Mouse (Mus musculus): ENCODE results near the gene Uqcr10. TPM values are rescaled to one million over a fixed set of nuclear protein-coding genes. Genes with fewer than 3 reads are reported as not detected.
A peak's percentile ranks its signal among the peaks of the same experiment; 100 is the strongest.

Gene Uqcr10
- polyA plus RNA-seq, 2 experiments, result 756 to 868 TPM

DNA sequence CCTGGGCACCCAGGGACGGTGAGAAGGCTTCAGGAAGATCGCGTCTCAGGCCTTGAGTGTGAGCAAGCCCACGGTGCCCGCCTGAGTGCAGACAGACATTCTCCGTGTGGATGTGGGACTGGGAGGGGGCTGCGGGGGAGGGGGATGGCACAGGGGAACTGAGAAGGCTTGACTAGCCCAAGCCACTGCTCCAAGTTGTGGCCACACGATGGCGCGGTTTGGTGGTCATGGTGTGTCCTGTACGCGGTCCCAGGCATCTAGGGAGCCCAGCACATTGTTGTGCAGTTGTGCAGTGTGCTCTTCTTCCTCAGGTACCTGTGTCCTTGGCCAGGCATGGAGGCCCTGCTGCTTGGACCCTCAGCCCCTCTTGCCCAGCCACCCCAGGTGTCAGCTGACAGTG is 30.0 kb upstream of the Uqcr10 start:
- Histone ChIP-seq H3K4me1 (ENCODE audit: control insufficient read depth, insufficient read depth, low read length) (no peaks in the 10 kb centered on the region), H3K27ac (replicated peaks; ENCODE audit: low read depth, low read length) (no peak overlapping the region), H3K4me3 (replicated peaks; ENCODE audit: low read length) (no peak overlapping the region), H3K9ac (ENCODE audit: low read depth, low read length, severe bottlenecking) (no peak overlapping the region), H3K36me3 (ENCODE audit: control insufficient read depth, insufficient read depth, low read length) (peaks cover 17% of the 10 kb centered on the region), H3K27me3 (ENCODE audit: control insufficient read depth, insufficient read depth, low read length) (no peaks in the 10 kb centered on the region), H3K4me2 (replicated peaks; ENCODE audit: low read depth, low read length, severe bottlenecking) (no peak overlapping the region), H3K9me3 (ENCODE audit: control insufficient read depth, low read length) (no peaks in the 10 kb centered on the region)
- 46% methylated on average over 12 of the region's 12 CpGs for WGBS
- no peak for TF ChIP-seq POLR2A (IDR thresholded peaks at IDR 0.05; ENCODE audit: borderline replicate concordance, extremely low read depth, insufficient read depth, insufficient read length)
- ATAC-seq (ENCODE audit: low FRiP score, low read depth) (no peak), DNase-seq (ENCODE audit: low spot score) (no peak)

GRCm38 (mm10) chr11:4731781-4732180 is 27.6 kb upstream of the Uqcr10 start:
- no peak overlapping the region for H3K4me2 ChIP-seq (replicated peaks; ENCODE audit: low read depth, low read length, severe bottlenecking)
- H3K9me3 ChIP-seq (ENCODE audit: control insufficient read depth, low read length), result no peaks in the 10 kb centered on the region
- H3K4me1 ChIP-seq (ENCODE audit: control insufficient read depth, insufficient read depth, low read length), result no peaks in the 10 kb centered on the region
- 69% methylated on average over 7 of the region's 7 CpGs for WGBS
- no peak for DNase-seq (ENCODE audit: low spot score)
- no peak for ATAC-seq (ENCODE audit: low FRiP score, low read depth)
- H3K27ac ChIP-seq (replicated peaks; ENCODE audit: low read depth, low read length), result no peak overlapping the region
- no peak overlapping the region for H3K9ac ChIP-seq (ENCODE audit: low read depth, low read length, severe bottlenecking)
- H3K27me3 ChIP-seq (ENCODE audit: control insufficient read depth, insufficient read depth, low read length), result no peaks in the 10 kb centered on the region
- H3K36me3 ChIP-seq (ENCODE audit: control insufficient read depth, insufficient read depth, low read length), result peaks cover 19% of the 10 kb centered on the region
- TF ChIP-seq POLR2A (IDR thresholded peaks at IDR 0.05; ENCODE audit: borderline replicate concordance, extremely low read depth, insufficient read depth, insufficient read length), result no peak
- H3K4me3 ChIP-seq (replicated peaks; ENCODE audit: low read length), result no peak overlapping the region

- Histone ChIP-seq H3K4me2 (replicated peaks; ENCODE audit: low read depth, low read length, severe bottlenecking) (no peak overlapping the region), H3K27ac (replicated peaks; ENCODE audit: low read depth, low read length) (no peak overlapping the region), H3K27me3 (ENCODE audit: control insufficient read depth, insufficient read depth, low read length) (no peaks in the 10 kb centered on the region), H3K4me1 (ENCODE audit: control insufficient read depth, insufficient read depth, low read length) (no peaks in the 10 kb centered on the region), H3K9me3 (ENCODE audit: control insufficient read depth, low read length) (no peaks in the 10 kb centered on the region), H3K9ac (ENCODE audit: low read depth, low read length, severe bottlenecking) (no peak overlapping the region), H3K36me3 (ENCODE audit: control insufficient read depth, insufficient read depth, low read length) (peaks cover 19% of the 10 kb centered on the region), H3K4me3 (replicated peaks; ENCODE audit: low read length) (no peak overlapping the region)
- no peak for DNase-seq (ENCODE audit: low spot score)
- no peak for ATAC-seq (ENCODE audit: low FRiP score, low read depth)
- 64% methylated on average over 5 of the region's 5 CpGs for WGBS
- no peak for TF ChIP-seq POLR2A (IDR thresholded peaks at IDR 0.05; ENCODE audit: borderline replicate concordance, extremely low read depth, insufficient read depth, insufficient read length)
Observed at GRCm38 (mm10) chr11:4730913-4731312, 26.8 kb upstream of the Uqcr10 start.

- no peak for TF ChIP-seq POLR2A (IDR thresholded peaks at IDR 0.05; ENCODE audit: borderline replicate concordance, extremely low read depth, insufficient read depth, insufficient read length)
- no peaks in the 10 kb centered on the region for H3K4me1 ChIP-seq (ENCODE audit: control insufficient read depth, insufficient read depth, low read length)
- DNase-seq (ENCODE audit: low spot score) (no peak), ATAC-seq (ENCODE audit: low FRiP score, low read depth) (no peak)
- no peaks in the 10 kb centered on the region for H3K9me3 ChIP-seq (ENCODE audit: control insufficient read depth, low read length)
- H3K27ac ChIP-seq (replicated peaks; ENCODE audit: low read depth, low read length), result no peak overlapping the region
- peaks cover 26% of the 10 kb centered on the region for H3K36me3 ChIP-seq (ENCODE audit: control insufficient read depth, insufficient read depth, low read length)
- H3K4me3 ChIP-seq (replicated peaks; ENCODE audit: low read length), result no peak overlapping the region
- H3K27me3 ChIP-seq (ENCODE audit: control insufficient read depth, insufficient read depth, low read length), result no peaks in the 10 kb centered on the region
- no peak overlapping the region for H3K4me2 ChIP-seq (replicated peaks; ENCODE audit: low read depth, low read length, severe bottlenecking)
- WGBS, result 75% methylated on average over 6 of the region's 6 CpGs
- no peak overlapping the region for H3K9ac ChIP-seq (ENCODE audit: low read depth, low read length, severe bottlenecking)
Observed at GRCm38 (mm10) chr11:4730096-4730495, 26.0 kb upstream of the Uqcr10 start.

- H3K9ac ChIP-seq (ENCODE audit: low read depth, low read length, severe bottlenecking), result no peak overlapping the region
- H3K36me3 ChIP-seq (ENCODE audit: control insufficient read depth, insufficient read depth, low read length), result peaks cover 31% of the 10 kb centered on the region
- DNase-seq (ENCODE audit: low spot score) (peak; percentile 19), ATAC-seq (ENCODE audit: low FRiP score, low read depth) (no peak)
- no peaks in the 10 kb centered on the region for H3K4me1 ChIP-seq (ENCODE audit: control insufficient read depth, insufficient read depth, low read length)
- no peaks in the 10 kb centered on the region for H3K27me3 ChIP-seq (ENCODE audit: control insufficient read depth, insufficient read depth, low read length)
- no peaks in the 10 kb centered on the region for H3K9me3 ChIP-seq (ENCODE audit: control insufficient read depth, low read length)
- TF ChIP-seq POLR2A (IDR thresholded peaks at IDR 0.05; ENCODE audit: borderline replicate concordance, extremely low read depth, insufficient read depth, insufficient read length), result no peak
- no peak overlapping the region for H3K27ac ChIP-seq (replicated peaks; ENCODE audit: low read depth, low read length)
- no peak overlapping the region for H3K4me3 ChIP-seq (replicated peaks; ENCODE audit: low read length)
- no peak overlapping the region for H3K4me2 ChIP-seq (replicated peaks; ENCODE audit: low read depth, low read length, severe bottlenecking)
- WGBS, result 53% methylated on average over 12 of the region's 12 CpGs
Observed at GRCm38 (mm10) chr11:4729603-4730002, 25.5 kb upstream of the Uqcr10 start.

GRCm38 (mm10) chr11:4721728-4722127 is 17.6 kb upstream of the Uqcr10 start:
- WGBS, result 76% methylated on average over 8 of the region's 8 CpGs
- H3K9ac ChIP-seq (ENCODE audit: low read depth, low read length, severe bottlenecking), result no peak overlapping the region
- H3K4me2 ChIP-seq (replicated peaks; ENCODE audit: low read depth, low read length, severe bottlenecking), result no peak overlapping the region
- DNase-seq (ENCODE audit: low spot score), result no peak
- no peak overlapping the region for H3K4me3 ChIP-seq (replicated peaks; ENCODE audit: low read length)
- H3K27ac ChIP-seq (replicated peaks; ENCODE audit: low read depth, low read length), result no peak overlapping the region
- peaks cover 9% of the 10 kb centered on the region for H3K4me1 ChIP-seq (ENCODE audit: control insufficient read depth, insufficient read depth, low read length)
- peaks cover 31% of the 10 kb centered on the region for H3K36me3 ChIP-seq (ENCODE audit: control insufficient read depth, insufficient read depth, low read length)
- no peaks in the 10 kb centered on the region for H3K27me3 ChIP-seq (ENCODE audit: control insufficient read depth, insufficient read depth, low read length)
- no peaks in the 10 kb centered on the region for H3K9me3 ChIP-seq (ENCODE audit: control insufficient read depth, low read length)
- ATAC-seq (ENCODE audit: low FRiP score, low read depth), result no peak
- TF ChIP-seq POLR2A (IDR thresholded peaks at IDR 0.05; ENCODE audit: borderline replicate concordance, extremely low read depth, insufficient read depth, insufficient read length), result no peak
